ENCODE assay signal across 14 mouse cellular contexts in genomic region chr12:5599426-5599825, GRCm38 (mm10).
"Had no signal": no experiment of that assay in that cellular context is flagged by ENCODE, and none has a peak within 500 bp of the region (broad histone marks: within the 10 kb centered on the region; RNA-seq: fewer than 3 reads in every experiment).

No protein-coding gene starts in this region.

- H3K27me3 ChIP-seq: limb, embryonic 15.5 days; liver, embryonic 13.5 days; lung, embryonic 15.5 days; megakaryocyte, embryonic 14.5 days; midbrain, embryonic 15.5 days; neural tube, embryonic 13.5 days had no signal

- H3K4me2 ChIP-seq: limb, embryonic 15.5 days; liver, embryonic 13.5 days; lung, embryonic 15.5 days; midbrain, embryonic 11.5 days; midbrain, embryonic 15.5 days; neural tube, embryonic 13.5 days had no signal

- H3K9ac ChIP-seq: limb, embryonic 15.5 days; liver, embryonic 13.5 days; liver, postnatal 0 days; lung, embryonic 15.5 days; midbrain, embryonic 15.5 days; neural tube, embryonic 13.5 days had no signal

- H3K27ac ChIP-seq: limb, embryonic 15.5 days; liver, embryonic 13.5 days; lung, embryonic 15.5 days; macrophage; midbrain, embryonic 15.5 days; neural tube, embryonic 13.5 days had no signal

- H3K9me3 ChIP-seq: limb, embryonic 15.5 days; lung, embryonic 15.5 days; midbrain, embryonic 15.5 days; neural tube, embryonic 13.5 days had no signal

- DNase-seq: kidney, postnatal 25 days; layer of hippocampus, postnatal 36 days; liver, embryonic 13.5 days; liver, postnatal 0 days; lung, postnatal 14 days; right cerebral cortex, postnatal 14 days; thymus, postnatal 36 days had no signal

- H3K4me3 ChIP-seq: limb, embryonic 15.5 days; liver, embryonic 13.5 days; lung, embryonic 15.5 days; megakaryocyte, embryonic 14.5 days; midbrain, embryonic 15.5 days; neural tube, embryonic 13.5 days had no signal

- H3K36me3 ChIP-seq: limb, embryonic 15.5 days; liver, embryonic 13.5 days; lung, embryonic 15.5 days; midbrain, embryonic 15.5 days; neural tube, embryonic 13.5 days had no signal

- ATAC-seq: liver, postnatal 0 days; midbrain, embryonic 15.5 days had no signal

- H3K4me1 ChIP-seq: limb, embryonic 15.5 days; liver, embryonic 13.5 days; lung, embryonic 15.5 days; megakaryocyte, embryonic 14.5 days; midbrain, embryonic 15.5 days; neural tube, embryonic 13.5 days had no signal
